Mouse (Mus musculus) erythroblast, adult 5-6 weeks (primary cell): ENCODE data around the gene Galnt3. TPM values are rescaled to one million over a fixed set of nuclear protein-coding genes. Genes with fewer than 3 reads are reported as not detected.

Experiments
- ATAC-seq: replicated peaks from 2 replicates; pipeline ENCODE4 v1.8.0; 2016; ENCODE audit warnings: moderate number of reproducible peaks, mild to moderate bottlenecking, moderate TSS enrichment, inconsistent platforms; ENCODE audit not compliant: poor library complexity, low FRiP score, severe bottlenecking
- total RNA-seq, 2 experiments: library from RNA; stranded (forward) in 1 of 2; stranded (reverse) in 1 of 2; fragments of 150-400 nt in 1 of 2; fragments of 200-764, 138-1000 nt in 1 of 2; gene quantifications; 2 replicates each; pipeline versions ENCODE4 v1.2.3 to v1.2.4; 2015 to 2017; ENCODE audit warnings: low replicate concordance in 2 of 2

The Galnt3 gene
- total RNA-seq (2015; ENCODE audit: low replicate concordance) (0.58 and 10.7 TPM in 2 replicates), total RNA-seq (2017; ENCODE audit: low replicate concordance) (4.0 and 5.3 TPM in 2 replicates)

DNA sequence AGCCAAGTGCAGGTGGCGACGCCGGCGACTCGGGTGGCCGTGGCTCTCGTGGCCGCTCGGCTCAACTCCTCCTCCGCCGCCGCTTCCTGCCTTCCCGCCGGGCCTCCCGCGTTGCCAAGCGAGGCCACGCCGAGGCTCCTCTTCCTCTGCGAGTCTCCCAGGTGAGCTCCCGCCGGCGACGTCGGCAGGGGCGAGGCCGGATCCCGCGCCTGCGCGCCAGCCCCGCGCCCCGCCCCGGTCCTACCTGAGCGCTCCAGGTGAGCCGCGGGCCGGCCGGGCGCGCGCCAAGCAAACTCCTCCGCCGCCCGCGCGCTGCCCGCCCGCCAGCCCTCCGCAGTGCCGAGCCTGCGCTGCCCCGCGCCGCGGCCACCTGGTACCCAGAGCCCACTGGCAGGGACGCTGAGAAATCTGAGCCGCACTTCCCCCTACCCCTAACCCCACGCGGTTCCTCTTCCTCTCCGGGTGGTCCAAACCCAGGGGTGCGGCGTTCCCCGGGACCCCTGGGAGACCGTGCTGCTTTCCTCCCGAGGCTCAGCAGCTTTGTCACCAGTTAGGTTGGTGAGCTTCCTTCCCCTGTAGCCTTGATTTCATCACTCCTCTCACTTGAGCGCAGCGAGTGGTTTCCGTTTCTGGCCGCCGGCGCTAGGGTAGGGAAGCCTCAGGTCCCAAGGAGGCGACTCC lies at the start of gene Galnt3:
Galnt3 (minus strand) TSS at position 404 of the 681 bp plus-strand sequence.
- no peak for ATAC-seq

DNA sequence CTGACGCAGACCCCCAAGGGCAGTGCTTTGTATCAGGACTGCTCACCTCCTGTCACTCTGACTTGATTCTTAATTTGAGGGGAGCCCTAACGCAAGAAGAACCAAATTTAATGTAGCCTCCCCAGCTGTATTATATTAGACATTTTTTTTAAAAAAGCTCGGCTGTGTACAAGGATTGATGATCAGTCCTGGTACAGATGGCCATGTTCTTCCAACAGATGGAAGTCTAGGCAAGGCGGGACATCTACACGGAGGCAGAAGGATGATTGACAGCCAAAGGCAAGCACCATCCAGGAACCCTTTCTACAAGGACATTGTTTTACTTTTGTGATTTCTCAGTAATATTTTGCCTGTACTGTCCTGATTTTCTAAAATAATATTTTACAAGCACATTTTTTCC lies 48.3 kb upstream of the Galnt3 start:
- no peak for ATAC-seq

DNA sequence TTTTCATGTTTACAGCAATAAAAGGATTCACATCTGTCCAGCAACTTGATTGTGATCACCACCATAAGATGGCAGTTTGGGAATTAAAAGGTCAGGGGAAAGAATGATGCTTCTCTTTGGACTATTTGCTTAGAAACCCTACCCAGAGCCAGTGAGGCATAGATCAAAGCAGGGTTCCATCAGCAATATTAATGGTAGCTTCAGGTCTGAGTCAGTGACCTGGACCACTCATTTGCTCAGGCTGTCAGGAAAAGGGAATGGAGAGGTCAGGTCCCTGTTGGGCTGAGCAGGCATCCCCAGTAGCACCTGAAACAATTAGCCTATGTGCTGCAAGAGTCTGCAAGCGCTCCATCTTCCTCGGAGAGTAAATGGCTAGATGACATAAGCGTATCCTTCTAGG lies 46.8 kb upstream of the Galnt3 start:
- ATAC-seq: no peak

DNA sequence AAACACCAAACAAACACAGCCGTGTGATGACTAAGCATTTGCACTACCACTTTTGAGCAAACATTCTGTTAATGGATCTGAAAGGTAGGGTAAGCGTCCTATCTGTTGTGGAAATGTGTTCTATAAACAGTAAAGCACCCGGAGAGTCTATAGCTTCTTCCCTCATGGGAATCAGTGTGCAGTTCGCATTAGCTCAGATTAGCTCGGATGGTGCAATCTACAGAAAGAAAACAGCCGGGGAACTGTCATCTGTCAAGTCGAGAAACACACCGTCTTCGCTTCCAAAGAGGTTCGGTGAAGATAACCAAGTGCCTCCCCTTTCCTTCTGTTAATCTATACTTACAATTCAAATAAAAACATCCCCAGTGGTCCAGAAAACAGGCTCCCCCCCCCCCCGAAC lies 45.9 kb upstream of the Galnt3 start:
- ATAC-seq: no peak

DNA sequence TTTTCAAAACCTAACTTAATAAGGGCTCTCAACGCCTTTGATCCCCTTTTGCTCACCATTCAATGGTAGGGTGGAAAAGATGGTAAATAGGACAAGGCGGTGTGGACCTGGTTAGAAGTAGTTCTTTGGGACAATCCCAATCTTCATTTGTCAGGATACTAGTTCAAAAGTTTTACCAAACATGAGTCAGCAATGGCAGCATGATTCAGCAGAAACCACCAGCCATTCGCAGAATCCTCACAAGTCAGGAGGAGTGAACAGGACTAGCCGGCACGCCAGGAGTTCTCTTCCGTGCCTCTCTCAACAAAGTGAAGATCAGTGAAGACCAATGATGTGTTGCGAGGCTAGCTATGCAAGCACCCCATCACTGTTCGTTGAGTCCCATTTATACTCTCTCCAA lies 40.2 kb upstream of the Galnt3 start:
- no peak for ATAC-seq

DNA sequence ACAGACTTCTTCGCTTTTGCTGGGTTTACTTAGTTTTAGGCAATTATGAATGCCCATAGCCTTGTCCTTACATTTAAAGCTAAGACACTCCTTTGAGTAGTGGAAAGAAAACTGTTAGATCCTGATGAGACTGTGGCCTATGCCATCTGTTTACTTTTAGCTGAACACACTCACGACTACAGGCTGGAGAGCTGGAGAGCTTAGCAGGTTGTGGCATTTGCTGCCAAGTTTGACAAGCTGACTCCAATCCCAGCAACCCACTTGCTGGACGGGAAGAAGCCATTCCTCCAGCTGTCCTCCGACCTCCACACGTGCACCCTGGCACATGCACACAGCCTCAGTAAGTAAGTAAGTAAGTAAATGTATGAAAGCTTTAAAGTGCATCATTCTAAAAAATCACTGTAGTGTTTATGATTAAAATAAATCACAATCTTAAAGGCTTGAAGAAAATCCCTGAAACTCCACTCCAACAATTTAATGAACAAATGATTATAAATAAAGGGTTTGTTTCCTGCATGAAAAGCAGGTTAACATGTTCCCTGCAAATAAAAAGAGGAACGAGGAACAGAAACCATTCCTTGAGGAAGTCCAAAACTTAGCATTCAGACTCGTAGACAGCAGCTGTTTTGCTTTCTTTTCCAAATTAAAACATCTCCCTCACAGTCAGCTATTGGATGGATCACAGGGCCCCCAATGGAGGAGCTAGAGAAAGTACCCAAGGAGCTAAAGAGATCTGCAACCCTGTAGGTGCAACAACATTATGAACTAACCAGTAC lies 33.5 kb upstream of the Galnt3 start:
- no peak for ATAC-seq

DNA sequence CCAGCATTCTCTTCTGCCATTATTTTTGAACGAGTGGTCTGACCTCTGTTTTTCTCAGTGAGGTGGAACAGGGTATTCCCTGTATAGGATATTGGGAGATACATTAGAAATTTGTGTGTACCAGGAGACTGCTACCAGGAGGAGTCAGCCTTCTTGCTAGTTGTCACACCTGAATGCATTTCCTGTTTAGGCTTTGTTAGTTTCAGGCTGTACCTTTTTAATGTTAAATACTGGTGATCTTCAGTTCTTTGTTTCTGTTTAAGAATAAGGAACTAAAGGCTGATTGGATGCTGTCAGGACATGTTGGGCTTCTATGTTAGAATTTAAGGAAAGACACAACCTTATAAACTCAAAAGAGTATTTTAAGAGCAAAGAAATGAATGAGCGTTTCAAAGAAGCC lies 26.6 kb upstream of the Galnt3 start:
- ATAC-seq: no peak

DNA sequence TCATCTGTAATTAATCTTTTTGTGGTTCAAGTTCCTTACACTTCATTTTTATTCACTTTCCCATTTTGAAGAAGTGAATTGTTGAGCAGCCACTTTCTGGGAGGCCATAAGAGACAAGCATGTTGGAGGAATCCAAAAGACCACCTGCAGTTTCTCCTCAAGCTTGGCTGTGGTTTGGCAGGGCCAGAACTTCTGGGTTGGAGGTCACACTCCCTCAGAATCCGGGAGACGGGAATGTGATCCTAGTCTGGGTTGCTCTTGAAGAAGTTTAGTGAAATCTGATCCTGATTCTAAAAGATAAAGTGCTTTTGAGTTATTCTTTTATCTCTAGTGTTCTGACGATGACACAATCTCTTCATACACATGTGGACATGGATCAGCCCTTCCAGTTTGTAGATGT lies 25.7 kb upstream of the Galnt3 start:
- no peak for ATAC-seq

DNA sequence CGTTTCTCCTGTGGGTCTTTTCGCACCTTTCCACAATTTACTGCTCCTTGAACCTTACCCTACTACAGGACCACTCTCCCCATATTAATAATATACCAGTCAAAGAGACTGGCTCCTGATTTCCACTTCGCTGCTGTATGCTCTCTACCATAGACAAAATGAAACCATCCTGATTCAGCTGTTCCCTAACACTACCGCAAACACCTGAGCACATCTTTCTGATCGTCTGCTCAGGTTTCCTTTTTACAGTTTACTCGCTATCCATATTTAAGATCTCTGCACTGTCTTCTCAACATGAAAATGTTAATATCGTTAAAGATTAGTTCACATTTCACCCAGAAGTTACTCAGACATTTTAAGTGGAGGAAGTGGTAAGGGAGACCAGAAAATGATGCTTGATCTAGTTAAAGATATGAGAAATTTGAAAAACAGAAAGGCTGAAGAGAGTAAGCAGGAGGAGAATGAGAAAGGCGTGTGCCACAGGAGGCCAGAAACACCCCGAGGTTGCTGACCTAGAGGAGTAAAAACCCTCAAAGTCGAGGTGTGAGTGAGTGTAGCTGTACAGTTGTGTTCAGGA lies 23.9 kb upstream of the Galnt3 start:
- no peak for ATAC-seq

DNA sequence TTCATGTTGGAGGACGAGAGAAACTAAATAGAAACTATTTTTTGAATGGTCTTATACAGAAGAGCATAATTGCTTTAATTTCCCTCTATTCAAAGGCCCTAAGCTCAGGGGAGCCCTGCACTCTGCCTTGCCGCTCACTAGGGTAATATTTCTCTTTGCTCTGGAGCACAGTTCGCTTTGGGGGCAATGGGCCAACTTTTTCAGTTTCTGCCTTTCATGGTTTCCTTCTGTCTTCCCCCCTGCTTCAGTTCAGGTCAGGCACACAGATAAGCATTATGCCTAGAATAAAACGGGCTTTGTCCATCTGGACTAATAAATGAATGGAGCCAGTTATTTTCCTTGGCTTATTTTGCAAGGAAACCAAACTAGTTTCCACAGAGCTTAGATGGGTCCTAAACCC lies 21.7 kb upstream of the Galnt3 start:
- ATAC-seq: no peak

DNA sequence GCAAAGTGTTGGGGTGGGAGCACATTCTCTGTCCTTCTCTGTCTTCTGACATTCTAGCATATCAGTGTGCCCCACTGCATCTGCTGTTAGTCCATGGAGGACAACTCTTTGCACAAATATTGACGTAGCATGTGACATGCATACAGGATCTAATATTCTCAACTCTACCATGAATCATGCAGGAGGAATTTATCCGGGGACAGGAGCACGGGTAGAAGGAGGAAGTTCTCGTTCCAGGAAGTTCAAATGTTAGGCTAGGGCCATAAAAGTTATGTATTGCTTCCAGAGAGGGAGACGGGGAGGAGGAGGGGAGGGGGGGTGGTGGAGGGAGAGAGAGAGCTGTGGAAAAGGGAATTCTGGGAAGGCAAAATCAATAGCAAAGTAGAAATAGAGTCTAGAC lies 20.0 kb upstream of the Galnt3 start:
- ATAC-seq: no peak

DNA sequence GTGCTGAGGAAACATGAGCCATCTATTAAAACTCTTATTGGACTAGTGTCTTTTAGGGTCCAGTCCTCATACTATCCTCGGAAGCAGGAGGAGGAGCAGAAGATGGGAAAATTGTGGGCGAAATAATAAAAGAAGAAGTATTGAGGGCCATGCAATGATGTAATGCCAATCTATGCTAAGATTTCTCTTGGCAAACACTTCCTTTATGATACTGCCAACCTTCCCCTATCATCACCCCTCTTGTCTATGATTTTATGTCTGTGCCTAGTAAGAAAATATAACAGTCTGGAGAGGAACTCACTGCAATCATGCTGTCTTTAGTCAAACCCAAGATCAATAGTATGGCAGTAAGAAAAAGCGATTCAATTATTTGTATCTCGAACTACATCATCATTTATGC lies 18.5 kb upstream of the Galnt3 start:
- no peak for ATAC-seq

DNA sequence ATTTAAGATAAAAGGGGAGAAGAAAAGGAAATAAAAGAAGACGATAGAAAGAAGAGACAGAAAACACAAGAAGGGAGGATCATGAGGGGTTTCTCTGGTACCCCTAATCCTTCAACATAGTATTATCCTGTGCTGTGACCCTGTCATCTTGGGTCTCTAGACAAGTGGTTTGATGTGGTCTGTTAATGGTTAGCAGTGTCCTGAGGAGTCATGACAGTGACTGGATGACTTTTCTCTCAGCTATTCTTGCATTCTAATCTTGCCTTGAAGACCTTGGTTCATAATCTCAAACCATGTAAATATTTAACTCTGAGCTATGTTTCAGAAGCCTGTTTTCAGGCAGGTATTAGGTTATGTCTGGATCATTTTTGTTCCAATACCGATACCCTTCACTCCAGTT lies 17.9 kb upstream of the Galnt3 start:
- no peak for ATAC-seq

DNA sequence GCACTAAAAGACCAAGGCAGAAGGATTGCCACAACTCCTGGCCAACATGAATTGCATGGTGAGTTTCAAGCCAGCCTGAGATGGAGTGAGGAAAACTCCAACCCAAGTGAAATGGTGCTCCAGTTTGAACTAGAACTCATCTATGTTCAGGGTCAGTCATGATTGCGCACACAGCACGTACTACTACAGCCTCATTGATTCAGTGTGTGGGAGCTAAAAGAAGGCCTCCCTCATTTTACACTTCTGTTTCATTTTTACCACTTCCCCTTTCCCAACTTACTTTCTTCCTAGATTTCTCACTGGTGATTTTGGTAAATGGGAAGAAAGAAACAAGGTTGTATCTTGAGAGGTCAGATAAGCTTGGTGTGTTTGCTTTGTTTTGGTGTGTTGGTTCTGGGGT lies 17.5 kb upstream of the Galnt3 start:
- no peak for ATAC-seq

DNA sequence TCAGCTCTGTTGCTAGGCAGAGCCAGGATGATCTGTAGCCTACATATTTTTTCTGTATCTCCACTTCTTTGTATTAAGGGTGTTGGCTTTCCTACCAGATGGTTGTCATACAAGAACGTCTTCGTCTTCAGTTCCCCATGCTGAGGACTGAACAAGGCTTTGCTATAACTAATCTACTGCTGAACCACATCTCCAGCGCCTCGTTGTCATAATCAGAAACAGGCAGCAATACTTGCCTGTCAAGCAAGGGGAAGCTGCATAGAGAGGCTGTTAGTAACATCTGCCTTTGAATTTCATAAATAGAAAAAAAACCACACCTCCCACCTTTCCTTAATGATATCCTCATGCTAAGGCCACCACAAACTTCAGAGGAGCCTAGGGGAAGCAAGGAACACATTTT lies 15.5 kb upstream of the Galnt3 start:
- no peak for ATAC-seq

DNA sequence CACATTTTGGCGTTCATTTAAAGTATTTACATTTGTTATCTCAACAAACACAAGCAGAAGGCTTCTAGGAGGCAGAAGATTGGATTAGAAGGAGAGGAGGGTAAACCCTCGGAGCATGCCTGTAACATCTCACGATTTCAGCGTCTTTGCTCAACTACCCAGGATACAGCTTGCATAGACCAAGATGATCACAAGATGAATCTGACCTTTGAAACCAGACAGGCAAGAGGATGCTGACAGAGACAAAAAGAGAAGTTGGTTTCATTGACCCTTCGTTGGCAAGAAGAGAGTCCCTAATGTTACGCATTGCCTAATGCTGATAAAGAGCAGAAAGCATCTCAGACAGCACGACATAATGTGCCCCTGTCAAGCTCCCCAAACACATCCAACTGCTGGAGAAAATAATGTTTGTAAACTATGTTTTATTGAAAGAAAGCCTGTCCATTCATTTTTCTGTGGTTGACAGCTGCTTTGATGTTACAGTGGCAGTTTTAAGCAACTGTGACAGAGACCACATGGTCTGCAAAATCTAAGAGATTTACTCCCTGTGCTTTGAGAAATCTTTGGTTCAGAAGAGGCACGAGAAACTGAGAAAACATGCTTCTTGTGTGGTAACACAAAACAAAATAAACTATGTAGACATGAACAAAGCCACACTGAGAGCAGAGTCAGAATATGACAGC lies 7.2 kb upstream of the Galnt3 start:
- no peak for ATAC-seq

DNA sequence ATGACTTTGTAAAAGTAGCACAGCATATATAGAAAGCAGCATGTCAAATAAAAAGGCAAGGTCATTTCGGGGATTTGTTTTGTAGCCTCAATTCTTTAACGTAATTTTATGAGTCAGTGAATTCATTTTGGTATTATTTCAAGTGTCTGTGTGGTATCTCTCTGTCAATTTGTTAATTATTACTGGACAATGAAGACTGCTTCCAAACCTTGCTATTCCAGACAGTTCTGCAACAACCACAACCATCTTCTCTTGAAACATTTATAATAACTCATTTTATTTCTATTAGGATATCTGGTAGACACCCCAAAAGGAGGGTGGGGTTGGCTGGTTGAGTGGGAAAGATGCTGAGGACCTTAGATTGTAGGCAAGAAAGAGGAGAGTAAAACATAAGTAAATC lies 4.1 kb upstream of the Galnt3 start:
- no peak for ATAC-seq

DNA sequence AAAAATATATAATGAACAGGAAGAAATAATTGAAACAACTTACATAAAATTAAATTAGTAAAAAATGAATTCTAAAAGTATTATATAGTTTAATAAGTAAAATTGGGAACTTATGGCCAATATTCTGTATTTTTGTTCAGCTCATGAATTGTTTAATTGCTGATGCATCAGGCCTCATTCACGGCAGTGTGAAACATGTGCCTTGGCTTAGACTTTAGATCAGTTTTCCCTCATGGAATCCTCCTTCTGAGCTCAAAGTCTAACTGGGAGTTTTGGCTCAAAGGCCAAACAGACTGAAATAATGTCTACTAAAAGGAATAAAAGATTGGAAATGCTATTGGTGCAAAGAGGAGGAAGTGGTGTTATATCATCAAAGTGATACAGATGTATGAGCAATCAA lies 2.7 kb upstream of the Galnt3 start:
- no peak for ATAC-seq

DNA sequence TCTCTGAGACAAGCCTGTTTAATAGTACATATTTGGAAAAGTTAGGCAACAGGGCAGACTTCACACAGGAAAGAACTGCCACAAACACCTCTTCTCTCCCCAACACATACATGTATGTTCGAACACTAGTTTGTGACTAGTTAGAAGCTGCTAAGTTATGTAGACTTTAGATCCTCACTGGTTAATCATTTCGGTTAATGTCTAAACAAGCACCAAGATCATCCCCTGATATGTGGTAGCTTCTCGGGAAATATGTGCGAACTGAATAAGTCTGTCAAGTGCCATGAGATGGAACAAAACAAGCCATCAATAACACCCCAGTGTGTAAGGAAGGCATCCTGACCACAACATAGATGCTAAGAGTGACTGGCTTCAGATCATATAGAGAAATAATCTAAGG lies 2.1 kb upstream of the Galnt3 start:
- no peak for ATAC-seq

DNA sequence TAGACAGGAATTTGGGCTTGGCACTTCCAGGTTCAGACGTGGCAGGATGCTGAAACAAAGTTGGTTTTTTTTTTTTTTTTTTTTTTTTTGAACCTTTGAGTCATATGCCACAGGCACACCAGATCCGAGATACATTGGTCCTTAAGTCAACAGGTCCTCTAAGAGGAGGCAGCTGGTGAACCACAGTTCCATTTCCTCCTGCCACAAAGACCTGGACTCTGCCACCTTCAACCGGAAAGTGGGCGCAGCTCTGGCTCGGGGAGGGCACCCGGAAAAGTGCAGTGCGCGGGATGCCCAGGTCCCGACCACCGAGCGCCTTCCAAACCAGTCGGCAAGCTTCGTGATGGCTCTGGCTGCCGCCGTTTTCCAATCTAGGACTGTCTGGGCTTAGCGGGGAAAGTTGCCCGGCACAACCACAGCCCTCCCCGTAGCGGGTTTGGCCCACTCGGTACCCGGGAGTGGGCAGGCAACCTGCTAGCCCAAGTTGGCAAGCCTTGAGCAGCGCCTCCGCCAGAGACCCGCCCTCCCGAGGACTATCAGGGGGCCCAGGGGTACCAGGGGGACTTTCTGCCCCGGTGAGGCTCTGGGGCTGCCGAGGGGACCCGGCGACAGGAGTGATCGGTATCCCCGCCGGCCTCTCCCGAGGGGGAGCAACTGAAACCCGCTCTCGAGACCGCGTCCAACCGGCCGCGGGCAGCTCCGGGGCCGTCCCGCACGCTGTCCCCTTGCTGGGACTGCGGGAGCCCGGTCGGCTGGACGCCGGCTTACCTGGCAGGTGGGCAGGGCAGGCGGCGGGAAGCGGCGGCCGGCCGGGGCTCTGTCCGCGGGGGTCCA lies 821 bp downstream of the Galnt3 start:
- ATAC-seq: no peak
